Mouse (Mus musculus): ENCODE data around the gene Med25. TPM values are rescaled to one million over a fixed set of nuclear protein-coding genes. Genes with fewer than 3 reads are reported as not detected.

The Med25 gene
- polyA plus RNA-seq, 1 experiment, result 42.8 TPM

GRCm38 (mm10) chr7:44845006-44845405 is 47.5 kb downstream of the Med25 start:
- Histone ChIP-seq H3K4me3 (ENCODE audit: insufficient read depth, low read length) (no peak overlapping the region), H3K27ac (ENCODE audit: insufficient read depth, low read length) (no peak overlapping the region), H3K4me1 (ENCODE audit: control insufficient read depth, insufficient read depth, low read length) (0 out of 2 replicates have a peak, but pooled peaks cover 4% of the 10 kb centered on the region)
- TF ChIP-seq CTCF (IDR thresholded peaks at IDR 0.05; ENCODE audit: borderline replicate concordance, insufficient read depth, low read length) (no peak), POLR2A (IDR thresholded peaks at IDR 0.05; ENCODE audit: low read depth, low read length) (no peak)

GRCm38 (mm10) chr7:44841825-44842463 is 50.6 kb downstream of the Med25 start:
- Histone ChIP-seq H3K4me3 (ENCODE audit: insufficient read depth, low read length) (no peak overlapping the region), H3K27ac (ENCODE audit: insufficient read depth, low read length) (no peak overlapping the region), H3K4me1 (ENCODE audit: control insufficient read depth, insufficient read depth, low read length) (no peaks in the 10 kb centered on the region)
- no peak for TF ChIP-seq POLR2A (IDR thresholded peaks at IDR 0.05; ENCODE audit: low read depth, low read length)
- TF ChIP-seq CTCF (IDR thresholded peaks at IDR 0.05; ENCODE audit: borderline replicate concordance, insufficient read depth, low read length), result no peak

GRCm38 (mm10) chr7:44840426-44840825 is 52.1 kb downstream of the Med25 start:
- no peak for TF ChIP-seq CTCF (IDR thresholded peaks at IDR 0.05; ENCODE audit: borderline replicate concordance, insufficient read depth, low read length)
- no peak for TF ChIP-seq POLR2A (IDR thresholded peaks at IDR 0.05; ENCODE audit: low read depth, low read length)
- Histone ChIP-seq H3K27ac (ENCODE audit: insufficient read depth, low read length) (no peak overlapping the region), H3K4me3 (ENCODE audit: insufficient read depth, low read length) (no peak overlapping the region), H3K4me1 (ENCODE audit: control insufficient read depth, insufficient read depth, low read length) (no peaks in the 10 kb centered on the region)

GRCm38 (mm10) chr7:44839491-44840191 is 52.9 kb downstream of the Med25 start:
- Histone ChIP-seq H3K4me3 (ENCODE audit: insufficient read depth, low read length) (no peak overlapping the region), H3K27ac (ENCODE audit: insufficient read depth, low read length) (no peak overlapping the region), H3K4me1 (ENCODE audit: control insufficient read depth, insufficient read depth, low read length) (no peaks in the 10 kb centered on the region)
- no peak for TF ChIP-seq POLR2A (IDR thresholded peaks at IDR 0.05; ENCODE audit: low read depth, low read length)
- TF ChIP-seq CTCF (IDR thresholded peaks at IDR 0.05; ENCODE audit: borderline replicate concordance, insufficient read depth, low read length), result no peak

GRCm38 (mm10) chr7:44839171-44839490 is 53.4 kb downstream of the Med25 start:
- no peak overlapping the region for H3K27ac ChIP-seq (ENCODE audit: insufficient read depth, low read length)
- no peak overlapping the region for H3K4me3 ChIP-seq (ENCODE audit: insufficient read depth, low read length)
- TF ChIP-seq CTCF (IDR thresholded peaks at IDR 0.05; ENCODE audit: borderline replicate concordance, insufficient read depth, low read length) (no peak), POLR2A (IDR thresholded peaks at IDR 0.05; ENCODE audit: low read depth, low read length) (no peak)
- no peaks in the 10 kb centered on the region for H3K4me1 ChIP-seq (ENCODE audit: control insufficient read depth, insufficient read depth, low read length)

- Histone ChIP-seq H3K27ac (ENCODE audit: insufficient read depth, low read length) (no peak overlapping the region), H3K4me3 (ENCODE audit: insufficient read depth, low read length) (no peak overlapping the region), H3K4me1 (ENCODE audit: control insufficient read depth, insufficient read depth, low read length) (no peaks in the 10 kb centered on the region)
- TF ChIP-seq POLR2A (IDR thresholded peaks at IDR 0.05; ENCODE audit: low read depth, low read length) (no peak), CTCF (IDR thresholded peaks at IDR 0.05; ENCODE audit: borderline replicate concordance, insufficient read depth, low read length) (no peak)
These were observed 54.4 kb downstream of the Med25 start for GRCm38 (mm10) chr7:44838073-44838472.

- TF ChIP-seq POLR2A (IDR thresholded peaks at IDR 0.05; ENCODE audit: low read depth, low read length), result no peak
- H3K4me3 ChIP-seq (ENCODE audit: insufficient read depth, low read length), result no peak overlapping the region
- H3K4me1 ChIP-seq (ENCODE audit: control insufficient read depth, insufficient read depth, low read length), result no peaks in the 10 kb centered on the region
- H3K27ac ChIP-seq (ENCODE audit: insufficient read depth, low read length), result no peak overlapping the region
These were observed 56.0 kb downstream of the Med25 start for GRCm38 (mm10) chr7:44836423-44837053.

- H3K27ac ChIP-seq (ENCODE audit: insufficient read depth, low read length), result no peak overlapping the region
- TF ChIP-seq CTCF (IDR thresholded peaks at IDR 0.05; ENCODE audit: borderline replicate concordance, insufficient read depth, low read length), result no peak
- no peak for TF ChIP-seq POLR2A (IDR thresholded peaks at IDR 0.05; ENCODE audit: low read depth, low read length)
These were observed 56.5 kb downstream of the Med25 start for GRCm38 (mm10) chr7:44836016-44836404.

GRCm38 (mm10) chr7:44835373-44836015 is 57.0 kb downstream of the Med25 start:
- TF ChIP-seq CTCF (IDR thresholded peaks at IDR 0.05; ENCODE audit: borderline replicate concordance, insufficient read depth, low read length) (no peak), POLR2A (IDR thresholded peaks at IDR 0.05; ENCODE audit: low read depth, low read length) (no peak)
- H3K4me1 ChIP-seq (ENCODE audit: control insufficient read depth, insufficient read depth, low read length), result no peaks in the 10 kb centered on the region
- no peak overlapping the region for H3K4me3 ChIP-seq (ENCODE audit: insufficient read depth, low read length)
- H3K27ac ChIP-seq (ENCODE audit: insufficient read depth, low read length), result no peak overlapping the region

More at GRCm38 (mm10) chr7:44836016-44836404, 56.5 kb downstream of the Med25 start:
- H3K4me3 ChIP-seq (ENCODE audit: insufficient read depth, low read length), result no peak overlapping the region
- H3K4me1 ChIP-seq (ENCODE audit: control insufficient read depth, insufficient read depth, low read length), result no peaks in the 10 kb centered on the region

- H3K4me3 ChIP-seq (ENCODE audit: insufficient read depth, low read length), result no peak overlapping the region
- H3K27ac ChIP-seq (ENCODE audit: insufficient read depth, low read length), result no peak overlapping the region; the same call in 1 of the 2 replicates
- H3K4me1 ChIP-seq (ENCODE audit: control insufficient read depth, insufficient read depth, low read length), result no peaks in the 10 kb centered on the region
- TF ChIP-seq CTCF (IDR thresholded peaks at IDR 0.05; ENCODE audit: borderline replicate concordance, insufficient read depth, low read length) (no peak), POLR2A (IDR thresholded peaks at IDR 0.05; ENCODE audit: low read depth, low read length) (no peak)
These were observed 59.7 kb downstream of the Med25 start for GRCm38 (mm10) chr7:44832763-44833162.
